Mouse (Mus musculus): ENCODE measurements around the gene Rgs12.

DNA sequence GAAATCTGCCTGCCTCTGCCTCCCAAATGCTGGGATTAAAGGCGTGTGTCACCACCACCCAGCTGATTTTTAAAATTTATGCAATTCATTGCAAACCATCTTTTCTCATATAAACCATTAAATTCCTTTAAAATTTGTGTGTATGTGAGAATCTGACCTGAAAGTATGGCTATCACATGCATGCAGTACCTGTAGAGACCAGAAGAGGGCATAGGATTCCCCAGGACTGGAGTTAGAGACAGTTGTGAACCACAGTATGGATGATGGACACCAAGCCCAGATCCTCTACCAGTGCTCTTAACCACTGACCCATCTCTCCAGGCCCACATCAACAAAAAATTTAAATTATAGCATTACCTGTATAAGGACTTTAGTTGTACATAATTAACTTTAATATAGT lies 15.8 kb upstream of the Rgs12 start:
- TF ChIP-seq HCFC1 (IDR thresholded peaks at IDR 0.05; ENCODE audit: borderline replicate concordance, insufficient read depth, low read length) = no peak
- no peak for TF ChIP-seq CHD2 (IDR thresholded peaks at IDR 0.05; ENCODE audit: low read depth, low read length)
- TF ChIP-seq ZNF384 (IDR thresholded peaks at IDR 0.05; ENCODE audit: low read depth, low read length) = no peak
